Mouse (Mus musculus) adrenal gland, postnatal 0 days (tissue): Measurements from ENCODE around the gene Mansc1. TPM values are rescaled to one million over a fixed set of nuclear protein-coding genes. Genes with fewer than 3 reads are reported as not detected.

ENCODE experiments used
- polyA plus RNA-seq: library from polyadenylated mRNA; unstranded; fragments of >200 nt; fragmentation: Nextera tagmentation; extraction: Ambion mirVana; gene quantifications from 2 replicates; pipeline ENCODE4 v1.2.1, GENCODE M21; 2015

Gene Mansc1
- 3.3 and 6.4 TPM in 2 replicates for polyA plus RNA-seq

DNA sequence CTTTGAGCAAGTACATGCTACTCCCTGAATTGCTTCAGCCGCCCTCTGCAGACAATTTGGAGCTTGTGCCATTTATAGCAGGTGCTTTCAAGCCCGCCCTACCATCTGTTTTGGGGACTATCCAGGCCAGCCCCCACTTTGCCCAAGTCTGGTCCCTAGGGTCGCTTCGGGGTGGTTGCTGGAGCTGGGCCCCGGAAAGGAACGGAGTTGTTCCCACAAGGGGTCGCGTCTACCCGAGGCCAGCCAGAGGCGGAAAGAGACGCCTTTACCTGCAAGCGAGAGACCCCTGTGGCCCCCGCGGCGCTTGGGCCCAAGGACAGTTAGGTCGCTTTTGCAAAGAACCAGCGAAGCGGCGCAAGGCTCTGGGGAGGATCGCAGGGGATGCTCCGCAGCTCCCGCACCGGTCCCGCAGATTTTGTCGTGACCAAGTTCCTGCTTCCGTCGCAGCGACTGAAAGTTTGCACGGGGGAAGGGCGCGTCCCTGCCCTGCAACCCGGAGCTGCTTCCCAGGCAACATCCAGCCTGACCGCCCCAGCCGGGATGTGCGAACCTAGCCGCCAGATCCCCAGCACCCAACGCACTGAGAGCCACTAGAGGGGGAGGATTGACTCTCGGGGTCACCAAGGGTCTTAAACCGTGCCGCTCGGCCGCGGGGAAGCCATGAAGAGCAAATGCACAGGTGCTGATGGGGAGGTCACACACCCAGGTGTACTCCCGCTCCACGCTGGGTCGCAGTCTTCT, at the start of gene Mansc1:
Mansc1 (minus strand) TSS at position 542 of the 741 bp plus-strand sequence.

DNA sequence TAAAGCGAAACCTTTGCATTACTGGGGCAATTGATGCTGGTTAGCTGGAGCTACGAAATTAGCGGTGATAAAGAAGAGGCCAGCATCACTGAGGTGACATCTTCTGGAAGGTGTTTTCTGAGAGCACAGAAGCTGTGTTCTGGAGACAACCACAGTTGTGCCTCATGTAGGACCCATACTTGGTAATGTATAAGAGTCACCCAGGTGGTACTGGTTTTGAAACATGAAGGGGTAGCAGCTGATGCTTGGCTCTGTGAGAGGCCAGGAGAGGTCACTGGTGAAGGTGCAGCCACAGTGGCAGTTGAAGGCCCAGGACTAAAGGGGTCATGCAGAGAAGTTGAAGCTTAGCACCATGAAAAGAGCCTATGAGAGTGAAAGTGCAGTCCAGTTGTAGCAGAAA, 6.9 kb upstream of the Mansc1 start, which contains the start of gene Borcs5:
Borcs5 (plus strand) TSS at position 301 of the 400 bp plus-strand sequence.

DNA sequence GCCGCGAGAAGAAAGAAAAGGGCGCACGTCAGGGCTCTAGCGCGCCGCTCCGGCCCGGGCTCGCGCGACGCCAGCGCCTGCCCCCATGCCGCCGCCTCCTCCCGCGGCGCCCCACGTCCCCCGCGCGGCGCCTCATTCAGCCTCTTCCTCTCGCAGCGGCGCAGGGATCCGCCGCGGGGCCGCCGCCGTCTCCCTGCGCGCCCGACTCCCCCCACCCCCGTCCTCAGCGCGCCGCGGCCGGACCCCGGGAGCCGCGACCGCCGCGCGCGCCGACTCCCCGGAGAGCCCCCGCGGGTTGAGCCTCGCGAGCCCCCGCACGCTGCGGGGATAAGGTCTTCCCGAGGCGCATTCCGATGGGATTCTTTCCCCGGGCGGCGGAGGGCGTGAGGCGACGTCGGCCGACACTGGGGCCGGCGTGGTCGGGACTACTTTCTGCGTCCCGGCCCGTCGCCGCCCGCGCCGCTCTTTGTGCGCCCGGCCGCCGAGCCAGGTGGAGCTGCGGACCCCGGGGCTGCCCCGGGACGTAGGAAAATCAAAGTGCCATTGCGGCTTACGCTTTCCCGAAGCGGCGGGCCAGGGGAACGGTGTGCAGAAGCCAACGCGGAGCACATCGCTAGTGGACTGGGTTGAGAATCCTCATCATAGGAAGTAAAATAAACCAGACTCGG, 65.3 kb downstream of the Mansc1 start, which contains the start of gene Lrp6:
Lrp6 (minus strand) TSS at position 148 of the 668 bp plus-strand sequence.

Other genes starting within 250 kb of the Mansc1 start
- 0.25 TPM in 1 of 2 replicates, not detected in the other for gene Bcl2l14, start 236.2 kb downstream of the Mansc1 start, polyA plus RNA-seq
- 19.5 and 23.7 TPM in 2 replicates for gene Lrp6, start 65.5 kb downstream of the Mansc1 start, polyA plus RNA-seq
- gene Borcs5, start 7.0 kb upstream of the Mansc1 start, polyA plus RNA-seq, result 15.4 and 26.1 TPM in 2 replicates
- 8.1 and 10.1 TPM in 2 replicates for gene Dusp16, start 160.1 kb upstream of the Mansc1 start, polyA plus RNA-seq
- gene Crebl2, start 197.7 kb upstream of the Mansc1 start, polyA plus RNA-seq, result 7.1 and 7.8 TPM in 2 replicates